Mouse (Mus musculus): ENCODE data around the gene Per2. TPM values are rescaled to one million over a fixed set of nuclear protein-coding genes. Genes with fewer than 3 reads are reported as not detected.
A peak's percentile ranks its signal among the peaks of the same experiment; 100 is the strongest.

Per2 gene
- total RNA-seq, 1 experiment: 0.58 TPM

DNA sequence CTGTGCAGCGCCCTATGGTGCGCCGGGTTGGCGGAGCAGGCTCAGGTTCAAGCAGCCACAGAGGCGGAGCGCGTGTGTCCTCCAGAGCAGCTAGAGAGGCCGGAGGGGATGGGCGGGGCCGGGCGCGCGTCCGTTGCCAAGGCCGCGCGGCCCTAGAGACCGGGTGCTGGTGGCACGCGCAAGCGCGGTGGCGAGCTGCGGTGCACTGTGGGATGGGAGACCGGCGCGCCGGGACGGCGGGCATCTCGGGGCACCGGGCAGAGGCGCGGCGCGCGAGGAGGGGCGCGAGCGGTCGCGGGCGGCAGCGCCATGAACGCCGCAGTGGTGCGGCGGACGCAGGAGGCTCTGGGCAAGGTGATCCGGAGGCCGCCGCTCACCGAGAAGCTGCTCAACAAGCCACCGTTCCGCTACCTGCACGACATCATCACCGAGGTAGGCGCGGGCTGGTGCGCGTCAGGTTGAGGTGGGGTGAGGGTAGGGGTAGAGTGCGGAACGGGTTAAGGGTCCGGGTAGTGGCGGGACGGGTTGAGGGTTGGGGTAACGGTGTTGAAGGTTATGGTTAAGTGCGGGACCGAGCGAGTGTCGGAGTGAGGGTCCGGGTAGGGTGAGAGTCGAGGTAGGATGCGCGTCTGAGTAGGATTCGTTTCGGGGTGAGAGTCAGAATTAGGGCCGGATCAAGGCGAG is 35.5 kb upstream of the Per2 start, which contains the start of gene Traf3ip1:
TSS of gene Traf3ip1 (plus strand) at position 191 of the 684 bp plus-strand sequence.
- TF ChIP-seq ZNF384 (IDR thresholded peaks at IDR 0.05; ENCODE audit: low read depth, low read length) (no peak), HCFC1 (IDR thresholded peaks at IDR 0.05; ENCODE audit: borderline replicate concordance, insufficient read depth, low read length) (0 out of 2 replicates have a peak, but pooled peaks have one; percentile 70), MAFK (IDR thresholded peaks at IDR 0.05; ENCODE audit: insufficient read depth, low read depth, low read length) (no peak), ZC3H11A (IDR thresholded peaks at IDR 0.05; ENCODE audit: borderline replicate concordance, low read depth, low read length) (no peak), CHD2 (IDR thresholded peaks at IDR 0.05; ENCODE audit: low read depth, low read length) (no peak)
- Histone ChIP-seq H3K27ac (ENCODE audit: insufficient read depth, low read depth, low read length, poor library complexity, severe bottlenecking) (no peak within 1 kb of the TSS), H3K4me1 (ENCODE audit: control insufficient read depth in 2 of 2, insufficient read depth in 2 of 2, low read length in 2 of 2, poor library complexity in 1 of 2) (peaks cover 0 to 6% of the 10 kb centered on the region in 2 experiments; a peak in 1 of 4 replicates), H3K9ac (ENCODE audit: insufficient read depth, low read depth, low read length, poor library complexity, severe bottlenecking) (peak within 1 kb of the TSS; percentile 89), H3K36me3 (ENCODE audit: control insufficient read depth, insufficient read depth, low read length, poor library complexity, severe bottlenecking) (peaks cover 2% of the 10 kb centered on the region; the same call in 1 of the 2 replicates), H3K4me3 (ENCODE audit: insufficient read depth in 1 of 2, low read depth in 1 of 2, low read length in 2 of 2, poor library complexity in 1 of 2, severe bottlenecking in 1 of 2) (peak within 1 kb of the TSS; percentile 84 to 89), H3K9me3 (ENCODE audit: control insufficient read depth, insufficient read depth, low read depth, low read length) (no peaks in the 10 kb centered on the region)
- DNase-seq (ENCODE audit: low read depth, low spot score): peak; percentile 81
- in situ Hi-C loops (cut with MboI; ENCODE audit: low sequenced_read_pairs in 2 of 2, unreplicated experiment in 2 of 2): no loop called here

DNA sequence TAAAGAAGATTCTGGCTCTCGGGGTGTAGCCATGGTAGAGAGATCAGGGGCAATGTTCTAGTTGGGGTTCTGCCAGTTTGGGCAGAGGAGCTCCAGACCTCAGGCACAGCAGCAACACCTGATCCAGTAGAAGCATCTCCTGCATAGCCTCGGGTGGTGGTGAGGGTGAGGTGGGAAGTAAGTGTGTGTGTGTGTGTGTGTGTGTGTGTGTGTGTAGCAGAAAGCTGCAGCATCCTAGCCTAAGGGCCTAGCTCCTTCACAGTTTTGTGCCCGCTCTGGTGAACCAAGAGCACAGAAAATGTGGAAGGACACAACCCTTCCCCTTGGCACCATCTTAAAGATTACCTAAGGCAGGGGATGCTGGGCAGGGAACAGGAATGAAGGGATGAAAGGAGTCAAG is 34.8 kb upstream of the Per2 start:
- peaks cover 0 to 6% of the 10 kb centered on the region in 2 experiments; a peak in 1 of 4 replicates for H3K4me1 ChIP-seq (ENCODE audit: control insufficient read depth in 2 of 2, insufficient read depth in 2 of 2, low read length in 2 of 2, poor library complexity in 1 of 2)
- H3K9ac ChIP-seq (ENCODE audit: insufficient read depth, low read depth, low read length, poor library complexity, severe bottlenecking): peak overlapping the region; percentile 8; the same call in 1 of the 2 replicates
- H3K4me3 ChIP-seq (ENCODE audit: insufficient read depth in 1 of 2, low read depth in 1 of 2, low read length in 2 of 2, poor library complexity in 1 of 2, severe bottlenecking in 1 of 2): peak overlapping the region; percentile 54 to 84; a peak in 2 of 4 replicates
- no peaks in the 10 kb centered on the region; the same call in 1 of the 2 replicates for H3K36me3 ChIP-seq (ENCODE audit: control insufficient read depth, insufficient read depth, low read length, poor library complexity, severe bottlenecking)
- no peak for TF ChIP-seq MAFK (IDR thresholded peaks at IDR 0.05; ENCODE audit: insufficient read depth, low read depth, low read length)
- no peak for TF ChIP-seq ZNF384 (IDR thresholded peaks at IDR 0.05; ENCODE audit: low read depth, low read length)
- TF ChIP-seq CHD2 (IDR thresholded peaks at IDR 0.05; ENCODE audit: low read depth, low read length): no peak
- TF ChIP-seq ZC3H11A (IDR thresholded peaks at IDR 0.05; ENCODE audit: borderline replicate concordance, low read depth, low read length): no peak
- no peak for TF ChIP-seq HCFC1 (IDR thresholded peaks at IDR 0.05; ENCODE audit: borderline replicate concordance, insufficient read depth, low read length)
- DNase-seq (ENCODE audit: low read depth, low spot score): no peak
- no peaks in the 10 kb centered on the region for H3K9me3 ChIP-seq (ENCODE audit: control insufficient read depth, insufficient read depth, low read depth, low read length)
- no peak overlapping the region for H3K27ac ChIP-seq (ENCODE audit: insufficient read depth, low read depth, low read length, poor library complexity, severe bottlenecking)
- in situ Hi-C loops (cut with MboI; ENCODE audit: low sequenced_read_pairs in 2 of 2, unreplicated experiment in 2 of 2): no loop called here

DNA sequence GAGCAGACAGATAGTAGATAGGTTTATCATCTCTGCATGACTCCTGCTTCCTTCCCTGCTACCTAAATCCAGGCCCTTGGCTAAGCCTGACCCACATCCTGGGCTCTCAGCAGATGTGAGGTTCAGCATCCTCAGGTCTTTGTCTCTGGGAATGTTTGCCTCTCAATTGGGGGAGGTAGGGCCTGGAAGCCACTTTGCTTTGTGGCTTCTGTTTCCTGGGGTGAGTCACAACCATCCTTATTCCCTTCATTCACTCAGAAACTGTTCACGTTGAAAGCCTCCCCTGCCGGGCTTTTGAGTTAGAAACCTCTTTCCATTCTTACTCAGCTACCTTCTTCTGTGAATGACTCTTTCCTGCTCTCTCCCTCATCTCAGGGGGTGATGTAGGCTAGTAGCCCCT is 33.6 kb upstream of the Per2 start:
- Histone ChIP-seq H3K4me3 (ENCODE audit: insufficient read depth in 1 of 2, low read depth in 1 of 2, low read length in 2 of 2, poor library complexity in 1 of 2, severe bottlenecking in 1 of 2) (no peak overlapping the region), H3K9me3 (ENCODE audit: control insufficient read depth, insufficient read depth, low read depth, low read length) (no peaks in the 10 kb centered on the region), H3K4me1 (ENCODE audit: control insufficient read depth in 2 of 2, insufficient read depth in 2 of 2, low read length in 2 of 2, poor library complexity in 1 of 2) (peaks cover 0 to 6% of the 10 kb centered on the region in 2 experiments; a peak in 1 of 4 replicates), H3K9ac (ENCODE audit: insufficient read depth, low read depth, low read length, poor library complexity, severe bottlenecking) (no peak overlapping the region), H3K36me3 (ENCODE audit: control insufficient read depth, insufficient read depth, low read length, poor library complexity, severe bottlenecking) (no peaks in the 10 kb centered on the region), H3K27ac (ENCODE audit: insufficient read depth, low read depth, low read length, poor library complexity, severe bottlenecking) (no peak overlapping the region)
- TF ChIP-seq CHD2 (IDR thresholded peaks at IDR 0.05; ENCODE audit: low read depth, low read length): no peak
- TF ChIP-seq ZC3H11A (IDR thresholded peaks at IDR 0.05; ENCODE audit: borderline replicate concordance, low read depth, low read length): no peak
- no peak for TF ChIP-seq MAFK (IDR thresholded peaks at IDR 0.05; ENCODE audit: insufficient read depth, low read depth, low read length)
- TF ChIP-seq HCFC1 (IDR thresholded peaks at IDR 0.05; ENCODE audit: borderline replicate concordance, insufficient read depth, low read length): no peak
- TF ChIP-seq ZNF384 (IDR thresholded peaks at IDR 0.05; ENCODE audit: low read depth, low read length): no peak
- in situ Hi-C loops (cut with MboI; ENCODE audit: low sequenced_read_pairs in 2 of 2, unreplicated experiment in 2 of 2): no loop called here
- DNase-seq (ENCODE audit: low read depth, low spot score): no peak

DNA sequence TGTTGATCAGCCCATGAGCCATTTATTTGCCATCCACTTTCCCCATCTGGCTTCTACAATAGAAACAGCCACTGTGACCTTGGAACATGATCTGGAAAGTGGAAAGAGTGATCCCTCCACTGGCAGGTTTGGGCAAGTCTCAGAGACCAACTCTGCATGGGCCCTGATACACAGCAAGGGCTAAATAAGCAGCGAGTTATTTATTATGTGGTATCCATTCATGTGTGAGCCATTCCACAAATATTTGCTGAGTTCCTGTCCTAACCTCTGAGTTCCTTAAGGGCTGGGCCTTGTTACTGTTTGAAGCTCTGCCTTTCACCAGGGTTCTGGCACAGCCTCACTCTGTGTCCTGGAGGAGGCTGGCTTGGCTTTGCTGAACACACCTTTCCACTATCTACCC is 31.2 kb upstream of the Per2 start:
- Histone ChIP-seq H3K27ac (ENCODE audit: insufficient read depth, low read depth, low read length, poor library complexity, severe bottlenecking) (no peak overlapping the region), H3K36me3 (ENCODE audit: control insufficient read depth, insufficient read depth, low read length, poor library complexity, severe bottlenecking) (no peaks in the 10 kb centered on the region), H3K9ac (ENCODE audit: insufficient read depth, low read depth, low read length, poor library complexity, severe bottlenecking) (no peak overlapping the region), H3K4me3 (ENCODE audit: insufficient read depth in 1 of 2, low read depth in 1 of 2, low read length in 2 of 2, poor library complexity in 1 of 2, severe bottlenecking in 1 of 2) (no peak overlapping the region), H3K9me3 (ENCODE audit: control insufficient read depth, insufficient read depth, low read depth, low read length) (no peaks in the 10 kb centered on the region), H3K4me1 (ENCODE audit: control insufficient read depth in 2 of 2, insufficient read depth in 2 of 2, low read length in 2 of 2, poor library complexity in 1 of 2) (peaks cover 0 to 5% of the 10 kb centered on the region in 2 experiments; a peak in 1 of 4 replicates)
- TF ChIP-seq ZC3H11A (IDR thresholded peaks at IDR 0.05; ENCODE audit: borderline replicate concordance, low read depth, low read length) (no peak), MAFK (IDR thresholded peaks at IDR 0.05; ENCODE audit: insufficient read depth, low read depth, low read length) (no peak), HCFC1 (IDR thresholded peaks at IDR 0.05; ENCODE audit: borderline replicate concordance, insufficient read depth, low read length) (no peak), ZNF384 (IDR thresholded peaks at IDR 0.05; ENCODE audit: low read depth, low read length) (no peak), CHD2 (IDR thresholded peaks at IDR 0.05; ENCODE audit: low read depth, low read length) (no peak)
- DNase-seq (ENCODE audit: low read depth, low spot score): no peak
- in situ Hi-C loops (cut with MboI; ENCODE audit: low sequenced_read_pairs in 2 of 2, unreplicated experiment in 2 of 2): no loop called here
